Mouse (Mus musculus) MEL (cell line): ENCODE measurements around the gene Golga3. TPM values are rescaled to one million over a fixed set of nuclear protein-coding genes. Genes with fewer than 3 reads are reported as not detected.
A peak's percentile ranks its signal among the peaks of the same experiment; 100 is the strongest.

ENCODE experiments used
- DNase-seq: peaks from one replicate; pipeline ENCODE4 v3.0.0; 2011; ENCODE audit warnings: low read depth, low spot score
- H3K27ac ChIP-seq: 2 replicates; pipeline ENCODE4 v1.5.1; 2012; ENCODE audit warnings: low read depth, mild to moderate bottlenecking, control low read depth, low read length, moderate library complexity; ENCODE audit not compliant: control insufficient read depth
- H3K27me3 ChIP-seq, 2 experiments: fragments of 150-350 bp in 1 of 2; sonication (generic) in 1 of 2; 2 replicates each; pipeline ENCODE4 v1.6.1; 2012; ENCODE audit warnings: low read length in 2 of 2, mild to moderate bottlenecking in 2 of 2, improper control_type of control experiment in 1 of 2, moderate library complexity in 1 of 2; ENCODE audit not compliant: insufficient read depth in 2 of 2, control insufficient read depth in 1 of 2
- H3K36me3 ChIP-seq, 2 experiments: 2 replicates each; pipeline ENCODE4 v1.6.1; 2012 to 2014; ENCODE audit warnings: low read length in 2 of 2, improper control_type of control experiment in 1 of 2, inconsistent platforms in 1 of 2, mild to moderate bottlenecking in 1 of 2; ENCODE audit not compliant: insufficient read depth in 2 of 2, control insufficient read depth in 1 of 2
- H3K4me1 ChIP-seq, 2 experiments: fragments of 150-350 bp in 1 of 2; sonication (generic) in 1 of 2; 2 replicates each; pipeline ENCODE4 v1.6.1; 2012; ENCODE audit warnings: low read length in 2 of 2, improper control_type of control experiment in 1 of 2, mild to moderate bottlenecking in 1 of 2; ENCODE audit not compliant: insufficient read depth in 2 of 2, control insufficient read depth in 1 of 2
- H3K4me3 ChIP-seq, 2 experiments: fragments of 150-350 bp in 1 of 2; sonication (generic) in 1 of 2; 2 replicates each; pipeline ENCODE4 v1.5.1; 2012; ENCODE audit warnings: low read depth in 2 of 2, low read length in 2 of 2, mild to moderate bottlenecking in 2 of 2, moderate library complexity in 2 of 2, control low read depth in 1 of 2, improper control_type of control experiment in 1 of 2; ENCODE audit not compliant: control insufficient read depth in 1 of 2, insufficient read depth in 1 of 2
- H3K79me2 ChIP-seq: 2 replicates; pipeline ENCODE4 v1.6.1; 2012; ENCODE audit warnings: mild to moderate bottlenecking, low read length, moderate library complexity; ENCODE audit not compliant: control insufficient read depth, poor library complexity, insufficient read depth
- H3K9ac ChIP-seq: 2 replicates; pipeline ENCODE4 v1.6.1; 2012; ENCODE audit warnings: low read depth, mild to moderate bottlenecking, control low read depth, low read length, moderate library complexity; ENCODE audit not compliant: control insufficient read depth, poor library complexity, severe bottlenecking
- H3K9me3 ChIP-seq: fragments of 150-350 bp; sonication (generic); replicated peaks from 2 replicates; pipeline ENCODE4 v1.6.1; 2012; ENCODE audit warnings: mild to moderate bottlenecking, low read length, improper control_type of control experiment, moderate library complexity; ENCODE audit not compliant: insufficient read depth
- BHLHE40 ChIP-seq: IDR thresholded peaks from 2 replicates; pipeline ENCODE4 v1.6.1; 2012; ENCODE audit warnings: low read depth, mild to moderate bottlenecking, inconsistent platforms, low read length, improper control_type of control experiment, borderline replicate concordance
- CHD1 ChIP-seq: IDR thresholded peaks from 2 replicates; pipeline ENCODE4 v1.6.1; 2012; ENCODE audit warnings: low read depth, mild to moderate bottlenecking, inconsistent platforms, low read length, improper control_type of control experiment
- CHD2 ChIP-seq: IDR thresholded peaks from 2 replicates; pipeline ENCODE4 v1.6.1; 2011; ENCODE audit warnings: low read length, improper control_type of control experiment
- CTCF ChIP-seq, 3 experiments: IDR thresholded peaks in 2 of 3; conservative IDR thresholded peaks in 1 of 3; 2 replicates each; pipeline ENCODE4 v1.5.1; 2011 to 2012; ENCODE audit warnings: low read length in 3 of 3, low read depth in 2 of 3, mild to moderate bottlenecking in 2 of 3, improper control_type of control experiment in 1 of 3, inconsistent platforms in 1 of 3, mixed read lengths in 1 of 3, moderate library complexity in 1 of 3; ENCODE audit not compliant: control insufficient read depth in 1 of 3, insufficient read depth in 1 of 3, poor library complexity in 1 of 3, severe bottlenecking in 1 of 3
- ELF1 ChIP-seq: IDR thresholded peaks from 2 replicates; pipeline ENCODE4 v1.6.1; 2014; ENCODE audit warnings: low read depth, mild to moderate bottlenecking, inconsistent platforms, low read length, improper control_type of control experiment, moderate library complexity
- EP300 ChIP-seq, 2 experiments: IDR thresholded peaks; 2 replicates each; pipeline ENCODE4 v1.6.1; 2011; ENCODE audit warnings: improper control_type of control experiment in 2 of 2, low read length in 2 of 2, low read depth in 1 of 2, mild to moderate bottlenecking in 1 of 2
- ETS1 ChIP-seq: IDR thresholded peaks from 2 replicates; pipeline ENCODE4 v1.6.1; 2012; ENCODE audit warnings: low read depth, mild to moderate bottlenecking, inconsistent platforms, low read length, improper control_type of control experiment, moderate library complexity
- GATA1 ChIP-seq: IDR thresholded peaks from 2 replicates; pipeline ENCODE4 v1.6.1; 2011; ENCODE audit warnings: low read depth, low read length, improper control_type of control experiment
- HCFC1 ChIP-seq: IDR thresholded peaks from 2 replicates; pipeline ENCODE4 v1.6.1; 2012; ENCODE audit warnings: low read depth, mild to moderate bottlenecking, inconsistent platforms, low read length, improper control_type of control experiment, moderate library complexity
- JUND ChIP-seq: IDR thresholded peaks from 2 replicates; pipeline ENCODE4 v1.6.1; 2011; ENCODE audit warnings: low read depth, mild to moderate bottlenecking, improper control_type of control experiment, low read length
- KAT2A ChIP-seq: conservative IDR thresholded peaks from 2 replicates; pipeline ENCODE4 v1.6.1; 2012; ENCODE audit warnings: low read depth, low read length, improper control_type of control experiment, inconsistent platforms
- MAFK ChIP-seq: IDR thresholded peaks from 2 replicates; pipeline ENCODE4 v1.6.1; 2011; ENCODE audit warnings: low read depth, mild to moderate bottlenecking, low read length, improper control_type of control experiment, borderline replicate concordance
- MAZ ChIP-seq: IDR thresholded peaks from 2 replicates; pipeline ENCODE4 v1.6.1; 2012; ENCODE audit warnings: low read depth, mild to moderate bottlenecking, inconsistent platforms, low read length, improper control_type of control experiment
- MEF2A ChIP-seq: IDR thresholded peaks from 2 replicates; pipeline ENCODE4 v1.6.1; 2014; ENCODE audit warnings: low read depth, mild to moderate bottlenecking, inconsistent platforms, low read length, improper control_type of control experiment; ENCODE audit not compliant: poor library complexity, insufficient replicate concordance, severe bottlenecking; ENCODE audit errors: extremely low read depth
- MXI1 ChIP-seq: IDR thresholded peaks from 2 replicates; pipeline ENCODE4 v1.6.1; 2011; ENCODE audit warnings: mild to moderate bottlenecking, low read depth, low read length, improper control_type of control experiment
- MYB ChIP-seq: IDR thresholded peaks from 2 replicates; pipeline ENCODE4 v1.6.1; 2011; ENCODE audit warnings: mild to moderate bottlenecking, low read depth, low read length, improper control_type of control experiment
- MYC ChIP-seq: IDR thresholded peaks from 2 replicates; pipeline ENCODE4 v1.6.1; 2011; ENCODE audit warnings: low read depth, mild to moderate bottlenecking, low read length, improper control_type of control experiment, moderate library complexity
- NELFE ChIP-seq: IDR thresholded peaks from 2 replicates; pipeline ENCODE4 v1.6.1; 2011; ENCODE audit warnings: low read depth, low read length, improper control_type of control experiment
- POLR2AphosphoS2 ChIP-seq: IDR thresholded peaks from 2 replicates; pipeline ENCODE4 v1.6.1; 2011; ENCODE audit warnings: low read length, improper control_type of control experiment
- RAD21 ChIP-seq: IDR thresholded peaks from 2 replicates; pipeline ENCODE4 v1.6.1; 2011; ENCODE audit warnings: mild to moderate bottlenecking, low read depth, low read length, improper control_type of control experiment
- SIN3A ChIP-seq: IDR thresholded peaks from 2 replicates; pipeline ENCODE4 v1.6.1; 2012; ENCODE audit warnings: low read length, improper control_type of control experiment, inconsistent platforms
- TAL1 ChIP-seq: IDR thresholded peaks from 2 replicates; pipeline ENCODE4 v1.6.1; 2012; ENCODE audit warnings: mild to moderate bottlenecking, inconsistent platforms, low read length, moderate library complexity, mixed read lengths
- TCF12 ChIP-seq: IDR thresholded peaks from 2 replicates; pipeline ENCODE4 v1.6.1; 2014; ENCODE audit warnings: low read depth, mild to moderate bottlenecking, inconsistent platforms, low read length, improper control_type of control experiment, moderate library complexity
- USF1 ChIP-seq: IDR thresholded peaks from 2 replicates; pipeline ENCODE4 v1.6.1; 2014; ENCODE audit warnings: low read depth, mild to moderate bottlenecking, inconsistent platforms, low read length, improper control_type of control experiment, moderate library complexity
- ZC3H11A ChIP-seq: IDR thresholded peaks from 2 replicates; pipeline ENCODE4 v1.6.1; 2012; ENCODE audit warnings: low read depth, mild to moderate bottlenecking, inconsistent platforms, low read length, improper control_type of control experiment
- ZNF384 ChIP-seq: IDR thresholded peaks from 2 replicates; pipeline ENCODE4 v1.6.1; 2012; ENCODE audit warnings: low read depth, mild to moderate bottlenecking, inconsistent platforms, low read length, improper control_type of control experiment
- polyA plus RNA-seq, 2 experiments: library from polyadenylated mRNA; stranded (reverse) in 1 of 2; unstranded in 1 of 2; fragments of >175 nt in 1 of 2; fragments of >200 nt in 1 of 2; gene quantifications; 2 replicates each; pipeline versions ENCODE4 v1.2.1 to v1.2.4; 2012; ENCODE audit warnings: low replicate concordance in 2 of 2, low read depth in 1 of 2; ENCODE audit not compliant: insufficient read length in 2 of 2, insufficient read depth in 1 of 2, missing spikeins in 1 of 2
- total RNA-seq: library from RNA; depleted of rRNA; stranded (reverse); fragments of 300-350 nt; gene quantifications from 2 replicates; pipeline ENCODE4 v1.2.3, GENCODE M21; 2012

The Golga3 gene
- total and polyA plus RNA-seq, 3 experiments = 17.4 to 80.3 (median 21.7) TPM

DNA sequence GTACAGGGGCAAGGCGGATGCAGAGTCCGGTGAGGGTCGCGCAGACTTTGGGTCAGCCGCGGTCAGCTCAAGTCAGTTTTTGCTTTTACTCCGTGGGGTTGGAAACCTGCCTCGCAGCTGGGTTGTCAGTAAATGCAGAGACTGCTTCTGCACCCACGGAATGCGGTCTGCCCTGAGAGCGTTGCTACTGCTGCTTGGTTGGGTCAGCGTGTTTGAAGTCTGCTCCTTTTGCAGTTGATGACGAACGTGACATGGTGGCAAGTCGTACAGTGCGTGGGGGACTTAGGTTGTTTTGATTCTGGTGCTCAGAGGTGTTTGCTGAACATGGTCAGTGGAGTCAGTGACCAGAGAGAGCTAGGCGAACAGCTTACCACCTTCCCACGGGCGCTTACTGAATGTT is 520 bp downstream of the Golga3 start:
- peak overlapping the region; percentile 79 for H3K9ac ChIP-seq
- no peaks in the 10 kb centered on the region for H3K27me3 ChIP-seq
- peak overlapping the region; percentile 71 to 78 for H3K4me3 ChIP-seq
- H3K4me1 ChIP-seq = peaks cover 14 to 18% of the 10 kb centered on the region in 2 experiments
- H3K27ac ChIP-seq = peak overlapping the region; percentile 75
- peak; percentile 61 for DNase-seq
- peaks cover 0 to 10% of the 10 kb centered on the region in 2 experiments; a peak in 2 of 4 replicates for H3K36me3 ChIP-seq
- H3K9me3 ChIP-seq = no peaks in the 10 kb centered on the region
- peaks cover 14% of the 10 kb centered on the region for H3K79me2 ChIP-seq
- no peak for TF ChIP-seq USF1
- no peak for TF ChIP-seq MYC
- no peak for TF ChIP-seq ETS1
- no peak for TF ChIP-seq MEF2A
- no peak for TF ChIP-seq MAZ
- no peak for TF ChIP-seq GATA1
- TF ChIP-seq JUND = no peak
- TF ChIP-seq HCFC1 = no peak
- no peak for TF ChIP-seq NELFE
- no peak for TF ChIP-seq CHD2
- TF ChIP-seq CTCF (IDR thresholded peaks at IDR 0.05 in 2 of 3, conservative IDR thresholded peaks at IDR 0.05 in 1 of 3; ENCODE audit: control insufficient read depth in 1 of 3, insufficient read depth in 1 of 3, low read depth in 2 of 3, low read length in 3 of 3, poor library complexity in 1 of 3, severe bottlenecking in 1 of 3) = no peak

DNA sequence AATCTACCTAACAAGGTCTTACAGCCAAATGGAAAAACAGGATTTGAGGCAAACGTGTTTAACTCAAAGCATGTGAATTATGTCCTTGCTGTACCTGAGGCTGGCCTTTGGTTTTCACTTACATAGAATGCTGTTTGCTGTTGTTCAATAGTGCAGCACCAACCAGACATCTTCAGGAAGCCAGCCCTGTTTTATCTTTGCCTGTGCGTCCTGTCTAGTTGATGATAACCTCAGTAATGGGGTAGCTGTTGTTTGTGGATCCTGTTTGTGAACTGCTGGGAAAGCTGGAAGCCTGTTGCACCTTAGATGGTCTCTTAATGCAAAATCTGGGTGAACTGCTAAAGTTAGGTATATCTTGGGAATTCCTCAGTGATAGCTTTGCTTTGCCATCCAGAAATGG is 2.1 kb downstream of the Golga3 start:
- Histone ChIP-seq H3K36me3 (peaks cover 0 to 7% of the 10 kb centered on the region in 2 experiments; a peak in 2 of 4 replicates), H3K27me3 (no peaks in the 10 kb centered on the region), H3K79me2 (peaks cover 14% of the 10 kb centered on the region), H3K4me3 (no peak overlapping the region), H3K27ac (no peak overlapping the region), H3K9me3 (no peaks in the 10 kb centered on the region), H3K4me1 (peaks cover 13 to 14% of the 10 kb centered on the region in 2 experiments), H3K9ac (no peak overlapping the region)
- DNase-seq = no peak
- TF ChIP-seq CHD1 (no peak), RAD21 (no peak), MAFK (no peak), TAL1 (no peak), ETS1 (no peak), BHLHE40 (no peak), MAZ (no peak), CHD2 (no peak), GATA1 (peak; percentile 51; the same call in 1 of the 2 replicates), HCFC1 (no peak), MXI1 (no peak), MYC (no peak), ELF1 (no peak), ZC3H11A (no peak), EP300 (IDR thresholded peaks at IDR 0.05; ENCODE audit: low read depth in 1 of 2, low read length in 2 of 2) (peak in 1 of 2 experiments; percentile 29; a peak in 1 of 4 replicates), POLR2AphosphoS2 (no peak), ZNF384 (no peak), MYB (no peak), KAT2A (no peak), TCF12 (peak; percentile 26; the same call in 1 of the 2 replicates), SIN3A (no peak), USF1 (no peak)
